Mouse (Mus musculus): Measurements from ENCODE around the gene Abcg2.

The Abcg2 gene

GRCm38 (mm10) chr6:58632419-58632818, 48.1 kb downstream of the Abcg2 start:
- no peak for ATAC-seq (ENCODE audit: insufficient number of reproducible peaks, low FRiP score, low TSS enrichment)

GRCm38 (mm10) chr6:58633731-58634130, 49.4 kb downstream of the Abcg2 start:
- ATAC-seq (ENCODE audit: insufficient number of reproducible peaks, low FRiP score, low TSS enrichment): no peak

- no peak for ATAC-seq (ENCODE audit: insufficient number of reproducible peaks, low FRiP score, low TSS enrichment)
Measured at GRCm38 (mm10) chr6:58638566-58638965, 54.2 kb downstream of the Abcg2 start.

- ATAC-seq (ENCODE audit: insufficient number of reproducible peaks, low FRiP score, low TSS enrichment): no peak
Measured at GRCm38 (mm10) chr6:58639391-58639790, 55.1 kb downstream of the Abcg2 start.

- peak; percentile 93 for ATAC-seq (ENCODE audit: insufficient number of reproducible peaks, low FRiP score, low TSS enrichment)
Measured at GRCm38 (mm10) chr6:58640333-58641018, 56.2 kb downstream of the Abcg2 start.

- no peak for ATAC-seq (ENCODE audit: insufficient number of reproducible peaks, low FRiP score, low TSS enrichment)
Measured at GRCm38 (mm10) chr6:58641056-58641799, 56.9 kb downstream of the Abcg2 start.

- ATAC-seq (ENCODE audit: insufficient number of reproducible peaks, low FRiP score, low TSS enrichment): no peak
Measured at GRCm38 (mm10) chr6:58642191-58642590, 57.9 kb downstream of the Abcg2 start.

- no peak for ATAC-seq (ENCODE audit: insufficient number of reproducible peaks, low FRiP score, low TSS enrichment)
Measured at GRCm38 (mm10) chr6:58644586-58644985, 60.3 kb downstream of the Abcg2 start.

GRCm38 (mm10) chr6:58648100-58648749, 63.9 kb downstream of the Abcg2 start:
- no peak for ATAC-seq (ENCODE audit: insufficient number of reproducible peaks, low FRiP score, low TSS enrichment)

GRCm38 (mm10) chr6:58650136-58650535, 65.8 kb downstream of the Abcg2 start:
- ATAC-seq (ENCODE audit: insufficient number of reproducible peaks, low FRiP score, low TSS enrichment): no peak

GRCm38 (mm10) chr6:58651038-58651437, 66.7 kb downstream of the Abcg2 start:
- no peak for ATAC-seq (ENCODE audit: insufficient number of reproducible peaks, low FRiP score, low TSS enrichment)

GRCm38 (mm10) chr6:58660951-58661575, 76.7 kb downstream of the Abcg2 start:
- ATAC-seq (ENCODE audit: insufficient number of reproducible peaks, low FRiP score, low TSS enrichment): no peak

- ATAC-seq (ENCODE audit: insufficient number of reproducible peaks, low FRiP score, low TSS enrichment): no peak
Measured at GRCm38 (mm10) chr6:58677802-58678201, 93.5 kb downstream of the Abcg2 start.

- ATAC-seq (ENCODE audit: insufficient number of reproducible peaks, low FRiP score, low TSS enrichment): no peak
Measured at GRCm38 (mm10) chr6:58678530-58678929, 94.2 kb downstream of the Abcg2 start.

- no peak for ATAC-seq (ENCODE audit: insufficient number of reproducible peaks, low FRiP score, low TSS enrichment)
Measured at GRCm38 (mm10) chr6:58691584-58691983, 107.3 kb downstream of the Abcg2 start.

GRCm38 (mm10) chr6:58694257-58694656, 109.9 kb downstream of the Abcg2 start:
- ATAC-seq (ENCODE audit: insufficient number of reproducible peaks, low FRiP score, low TSS enrichment): no peak

- ATAC-seq (ENCODE audit: insufficient number of reproducible peaks, low FRiP score, low TSS enrichment): no peak
Measured at GRCm38 (mm10) chr6:58694765-58695164, 110.4 kb downstream of the Abcg2 start.

- ATAC-seq (ENCODE audit: insufficient number of reproducible peaks, low FRiP score, low TSS enrichment): no peak
Measured at GRCm38 (mm10) chr6:58710369-58710768, 126.0 kb downstream of the Abcg2 start.

GRCm38 (mm10) chr6:58711909-58712308, 127.6 kb downstream of the Abcg2 start:
- no peak for ATAC-seq (ENCODE audit: insufficient number of reproducible peaks, low FRiP score, low TSS enrichment)

GRCm38 (mm10) chr6:58733851-58734250, 149.5 kb downstream of the Abcg2 start:
- ATAC-seq (ENCODE audit: insufficient number of reproducible peaks, low FRiP score, low TSS enrichment): no peak

GRCm38 (mm10) chr6:58735090-58735489, 150.8 kb downstream of the Abcg2 start:
- ATAC-seq (ENCODE audit: insufficient number of reproducible peaks, low FRiP score, low TSS enrichment): no peak
